12 mouse cellular contexts compared by ENCODE assay signal in genomic region chr1:134273493-134274395, GRCm38 (mm10). TPM values are rescaled to one million over a fixed set of nuclear protein-coding genes. Genes with fewer than 3 reads are reported as not detected.
A peak's percentile ranks its signal among the peaks of the same experiment; 100 is the strongest.
DNase-seq lines count a peak whose midpoint lies in the region; ATAC-seq lines count a peak whose summit lies in the region.
"Had no signal": no experiment of that assay in that cellular context is flagged by ENCODE, and none has a peak within 500 bp of the region (broad histone marks: within the 10 kb centered on the region; RNA-seq: fewer than 3 reads in every experiment).

No protein-coding gene starts in this region.

- H3K36me3 ChIP-seq in embryonic facial prominence, embryonic 12.5 days = no peaks in the 10 kb centered on the region
- no peaks in the 10 kb centered on the region for H3K36me3 ChIP-seq in limb, embryonic 15.5 days
- H3K36me3 ChIP-seq: heart, embryonic 10.5 days had no signal

- DNase-seq in frontal cortex, postnatal 25 days (ENCODE audit: low spot score in 2 of 2) = no peak
- DNase-seq in brain, adult 2 months (ENCODE audit: low read depth, low spot score) = peak; percentile 90
- DNase-seq in T-cell, adult 2 months (ENCODE audit: low spot score) = no peak
- no peak for DNase-seq in embryo, embryonic 11 days
- no peak for DNase-seq in gastrocnemius, postnatal 4 days (ENCODE audit: low spot score in 2 of 2)
- DNase-seq: B cell, adult 2 months; kidney, adult 8-10 months had no signal

- H3K27me3 ChIP-seq in embryonic facial prominence, embryonic 12.5 days = no peaks in the 10 kb centered on the region
- no peaks in the 10 kb centered on the region for H3K27me3 ChIP-seq in limb, embryonic 15.5 days

- peak; percentile 80 for ATAC-seq in frontal cortex, adult (ENCODE audit: low TSS enrichment)
- ATAC-seq in embryonic facial prominence, embryonic 12.5 days (ENCODE audit: insufficient number of reproducible peaks, insufficient read depth, low FRiP score, low TSS enrichment) = no peak
- ATAC-seq in limb, embryonic 15.5 days (ENCODE audit: insufficient number of reproducible peaks, low FRiP score, low TSS enrichment, low read depth) = no peak; the same call in 1 of the 2 replicates

- peak overlapping the region; percentile 30; the same call in 1 of the 2 replicates for H3K27ac ChIP-seq in embryonic facial prominence, embryonic 12.5 days
- H3K27ac ChIP-seq in limb, embryonic 15.5 days = peak overlapping the region; percentile 47; the same call in 1 of the 2 replicates
- H3K27ac ChIP-seq: heart, embryonic 10.5 days had no signal

- H3K4me2 ChIP-seq in embryonic facial prominence, embryonic 12.5 days (replicated peaks) = no peak overlapping the region
- H3K4me2 ChIP-seq in limb, embryonic 15.5 days = no peak overlapping the region

- no peak overlapping the region for H3K4me3 ChIP-seq in embryonic facial prominence, embryonic 12.5 days
- no peak overlapping the region for H3K4me3 ChIP-seq in limb, embryonic 15.5 days
- H3K4me3 ChIP-seq: heart, embryonic 10.5 days had no signal

- 37% methylated on average over 9 of the region's 9 CpGs for WGBS in embryonic facial prominence, embryonic 12.5 days
- WGBS in limb, embryonic 15.5 days = 35% methylated on average over 9 of the region's 9 CpGs

- peaks cover 8% of the 10 kb centered on the region; the same call in 1 of the 2 replicates for H3K4me1 ChIP-seq in embryonic facial prominence, embryonic 12.5 days
- peaks cover 31% of the 10 kb centered on the region for H3K4me1 ChIP-seq in limb, embryonic 15.5 days

- no peak overlapping the region for H3K9ac ChIP-seq in embryonic facial prominence, embryonic 12.5 days
- no peak overlapping the region for H3K9ac ChIP-seq in limb, embryonic 15.5 days

- H3K9me3 ChIP-seq in embryonic facial prominence, embryonic 12.5 days = no peaks in the 10 kb centered on the region
- H3K9me3 ChIP-seq in limb, embryonic 15.5 days = no peaks in the 10 kb centered on the region
- H3K9me3 ChIP-seq: heart, embryonic 10.5 days had no signal

RNA-seq across cellular contexts. Expression of gene Myog, which starts 16.0 kb away (rescaled TPM):
- polyA plus RNA-seq in embryonic facial prominence, embryonic 12.5 days (2016; fragmentation: Nextera tagmentation; extraction: Ambion mirVana) = 62.9 and 76.2 TPM in 2 replicates
- polyA plus RNA-seq in limb, embryonic 15.5 days (2015; fragmentation: Nextera tagmentation; extraction: Ambion mirVana) = 117 and 227 TPM in 2 replicates
- total RNA-seq in gastrocnemius, postnatal 4 days (2021) = 100 to 1,000 TPM; 212 to 220 TPM
- total RNA-seq: liver, adult 2 months had no signal
- polyA plus RNA-seq: liver, adult 2 months had no signal

RNA-seq across cellular contexts. Expression of gene Adora1, which starts 38.5 kb away (rescaled TPM):
- polyA plus RNA-seq in embryonic facial prominence, embryonic 12.5 days (2016; fragmentation: Nextera tagmentation; extraction: Ambion mirVana) = 1.7 and 2.1 TPM in 2 replicates
- 1.8 and 2.0 TPM in 2 replicates for polyA plus RNA-seq in limb, embryonic 15.5 days (2015; fragmentation: Nextera tagmentation; extraction: Ambion mirVana)
- under 1 TPM; 0.61 to 0.78 TPM for total RNA-seq in gastrocnemius, postnatal 4 days (2021)

RNA-seq across cellular contexts. Expression of gene Ppfia4, which starts 59.0 kb away (rescaled TPM):
- polyA plus RNA-seq in embryonic facial prominence, embryonic 12.5 days (2016; fragmentation: Nextera tagmentation; extraction: Ambion mirVana) = 7.0 TPM in 2 replicates
- polyA plus RNA-seq in limb, embryonic 15.5 days (2015; fragmentation: Nextera tagmentation; extraction: Ambion mirVana) = 7.5 and 11.1 TPM in 2 replicates
- total RNA-seq in gastrocnemius, postnatal 4 days (2021) = 10 to 100 TPM; 25.5 to 26.2 TPM
